Mouse (Mus musculus) monocyte, adult 2 months (primary cell): ENCODE results near the gene Zbtb39.
A peak's percentile ranks its signal among the peaks of the same experiment; 100 is the strongest.

ENCODE experiments used
- DNase-seq, 2 experiments: peaks; one replicate each; pipeline ENCODE4 v3.0.0; 2022; ENCODE audit warnings: low spot score in 2 of 2, low read depth in 1 of 2

The Zbtb39 gene

DNA sequence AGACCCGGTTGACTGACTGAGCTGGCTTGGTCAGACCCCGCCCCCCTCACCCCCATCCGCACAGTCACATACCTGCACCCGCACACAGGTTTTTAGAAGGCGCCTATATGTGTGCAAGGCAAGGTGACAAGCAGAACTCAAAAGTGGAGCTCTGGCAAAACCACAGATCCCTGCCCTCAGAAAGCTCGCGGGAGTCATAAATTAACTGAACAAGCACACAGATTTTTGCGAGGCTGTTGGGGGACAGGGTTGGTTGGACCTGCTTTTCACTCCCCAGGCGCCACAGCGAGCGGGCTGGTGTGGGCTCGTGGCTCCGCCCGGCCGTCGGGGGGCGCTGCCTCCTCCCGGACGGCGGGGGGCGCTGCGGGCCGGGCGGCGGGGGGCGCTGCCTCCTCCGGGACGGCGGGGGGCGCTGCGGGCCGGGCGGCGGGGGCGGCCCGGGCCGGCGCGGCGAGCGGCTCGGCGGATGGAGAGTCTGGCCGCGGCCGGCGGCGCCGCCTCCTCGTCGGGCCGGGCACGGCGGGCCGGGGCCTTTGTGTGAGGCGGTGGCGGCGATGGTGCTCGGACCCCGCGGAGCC is at the start of gene Zbtb39:
TSS of gene Zbtb39 (plus strand) at position 456 of the 578 bp plus-strand sequence.
- peak in 1 of 2 experiments; percentile 72 for DNase-seq

DNA sequence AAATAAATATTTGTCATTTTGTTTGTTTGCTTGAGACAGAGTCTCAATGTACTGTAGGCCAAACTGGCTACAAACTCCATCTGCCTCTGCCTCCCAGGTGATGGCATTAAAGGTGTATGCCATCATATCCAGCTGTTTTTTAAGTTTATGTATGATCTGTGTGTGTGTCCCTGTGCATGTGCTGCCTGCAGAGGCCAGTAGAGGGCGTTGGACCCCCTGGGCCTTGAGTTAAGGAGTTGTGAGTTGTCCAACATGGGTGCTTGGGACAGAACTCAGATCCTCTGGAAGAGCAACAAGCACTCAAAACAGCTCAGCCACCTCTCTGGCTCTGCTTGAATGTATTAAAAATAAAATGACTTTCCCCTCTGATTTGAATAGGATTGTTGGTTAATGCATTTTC is 48.3 kb upstream of the Zbtb39 start:
- no peak for DNase-seq

DNA sequence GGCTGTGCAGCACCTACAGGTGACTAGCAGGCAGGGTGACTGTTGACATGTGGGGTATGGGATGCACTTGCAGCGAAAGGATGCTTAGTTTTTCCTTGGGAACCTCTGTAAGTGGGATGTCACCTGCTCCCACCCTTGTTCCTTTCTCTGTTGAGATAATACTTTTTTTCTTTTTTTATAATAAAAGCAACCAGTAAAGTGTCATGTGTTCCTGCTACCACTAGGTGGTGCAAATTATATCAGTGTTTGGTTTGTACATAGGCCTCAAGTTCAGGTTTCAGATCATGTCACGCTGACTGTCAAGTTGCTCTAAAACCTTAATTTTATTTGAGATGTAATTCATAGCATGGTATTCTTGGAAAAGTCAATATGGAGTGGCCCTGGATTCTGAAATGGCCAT is 44.7 kb upstream of the Zbtb39 start:
- DNase-seq, result no peak

DNA sequence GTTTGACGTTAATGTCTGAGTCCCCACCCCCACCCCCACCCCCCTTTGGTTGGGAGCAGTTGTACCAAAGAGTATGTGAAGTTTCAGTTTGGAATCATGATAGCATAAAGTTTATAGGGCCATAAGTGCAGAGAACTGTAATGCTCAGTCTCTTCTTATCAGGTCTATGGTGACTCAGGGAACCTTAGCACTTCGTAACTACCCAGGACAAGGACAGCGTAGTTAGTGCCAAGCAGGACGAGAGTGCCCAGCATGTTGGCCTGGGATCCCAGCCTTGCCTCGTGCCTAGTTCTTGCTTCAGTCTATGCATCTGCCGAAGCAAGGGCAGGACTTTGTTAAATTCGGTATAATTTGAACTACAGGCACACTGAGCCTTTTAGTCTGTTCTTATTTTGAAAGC is 43.6 kb upstream of the Zbtb39 start:
- DNase-seq, result no peak

DNA sequence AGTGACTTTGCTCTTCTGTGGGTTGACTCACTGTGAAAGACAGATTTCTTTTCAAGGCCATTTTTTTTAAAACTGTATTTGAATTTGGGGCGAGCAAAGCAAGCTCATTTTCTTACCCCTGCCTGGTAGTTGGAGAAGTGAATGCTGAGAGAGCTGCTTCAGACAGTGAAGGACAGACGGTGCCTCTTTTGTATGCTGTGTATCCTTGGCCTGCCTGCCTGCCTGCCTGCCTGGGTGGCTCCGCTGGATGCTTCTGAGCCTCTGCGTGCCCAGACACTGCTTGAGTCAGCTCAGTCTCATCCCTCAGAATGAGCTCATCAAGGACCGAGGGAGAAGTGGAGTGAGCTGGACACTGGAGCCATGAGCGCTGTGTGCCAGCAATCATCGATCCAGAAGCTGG is 40.4 kb upstream of the Zbtb39 start:
- no peak for DNase-seq

DNA sequence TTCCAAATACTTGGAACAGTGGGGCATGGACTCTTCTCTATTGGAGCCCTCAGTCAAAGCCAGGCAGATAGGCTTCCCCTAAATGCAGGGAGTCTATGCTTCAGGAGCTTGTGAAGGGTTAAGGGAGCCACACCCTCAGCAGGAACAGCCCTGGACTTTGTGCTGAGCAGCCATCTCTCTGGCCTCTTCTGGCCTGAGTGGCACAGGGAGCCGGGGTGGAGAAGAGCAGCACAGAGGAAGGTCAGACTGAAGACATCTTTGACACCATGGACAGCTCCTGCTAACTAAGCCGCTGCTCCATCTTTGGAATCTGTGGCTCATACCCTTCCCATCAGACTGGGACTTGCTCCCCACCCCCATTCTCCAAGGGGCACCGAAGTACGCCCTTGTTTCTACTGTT is 36.0 kb upstream of the Zbtb39 start:
- DNase-seq, result no peak

DNA sequence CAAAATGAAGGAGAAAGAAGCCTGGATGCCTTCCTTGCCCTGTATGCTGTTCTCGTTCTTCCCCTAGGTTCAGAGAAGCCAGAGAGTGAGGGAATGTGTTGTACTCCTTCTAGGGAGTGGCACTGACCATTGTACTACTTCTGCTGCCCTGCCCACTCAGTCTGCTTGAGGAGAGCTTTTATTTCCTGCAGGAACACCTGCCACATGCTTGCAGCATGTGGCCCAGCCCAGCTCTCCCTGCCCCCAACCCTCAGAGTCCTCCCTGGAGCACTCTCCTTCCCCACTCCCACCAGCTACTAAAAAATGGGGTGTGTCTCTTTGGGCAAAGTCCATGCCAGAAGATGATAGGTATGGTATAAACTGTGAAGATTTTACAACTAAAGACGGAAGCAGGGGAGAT is 35.0 kb upstream of the Zbtb39 start:
- DNase-seq, result no peak

DNA sequence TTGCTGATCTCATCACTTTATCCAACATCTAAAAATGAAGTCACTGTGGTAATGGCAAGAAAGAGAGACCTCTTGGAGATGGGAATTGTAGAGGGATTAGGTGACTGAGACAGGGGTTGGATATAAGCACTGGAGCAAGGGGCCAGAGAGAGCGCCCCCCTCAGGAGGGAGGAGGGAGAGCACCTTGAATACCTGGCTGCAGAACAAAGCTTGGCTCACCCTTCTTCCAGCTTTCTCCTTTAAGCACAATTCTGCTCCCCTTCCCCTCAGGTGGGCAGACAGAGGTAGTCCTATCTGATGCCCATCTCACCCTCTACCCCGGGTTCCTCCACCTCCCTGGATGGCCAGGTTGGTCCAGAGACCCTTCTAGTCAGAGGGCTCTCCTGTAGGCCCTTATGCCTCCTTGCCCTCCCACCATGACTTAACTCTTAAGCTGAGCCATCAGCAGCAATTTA is 34.5 kb upstream of the Zbtb39 start, which contains the start of gene Myo1a:
TSS of gene Myo1a (plus strand) at position 405 of the 455 bp plus-strand sequence.
- DNase-seq, result no peak

DNA sequence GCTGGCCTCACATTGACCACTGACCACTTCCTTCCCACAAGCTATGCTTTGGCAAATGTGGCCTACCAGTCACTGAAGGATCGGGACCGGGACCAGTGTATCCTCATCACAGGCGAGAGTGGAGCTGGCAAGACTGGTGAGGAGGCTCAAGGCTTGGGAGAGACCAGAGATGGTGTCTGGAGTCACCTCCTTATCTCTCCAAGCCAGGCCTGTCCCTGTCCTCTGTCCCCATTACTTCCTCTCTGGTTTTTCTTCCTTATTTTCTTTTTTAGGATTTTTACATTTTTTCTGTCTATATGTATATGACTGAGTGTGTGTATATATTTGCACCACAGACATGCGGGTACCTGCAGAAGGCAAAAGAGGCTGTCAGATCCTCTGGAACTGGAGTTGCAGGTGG is 33.6 kb upstream of the Zbtb39 start:
- no peak for DNase-seq

DNA sequence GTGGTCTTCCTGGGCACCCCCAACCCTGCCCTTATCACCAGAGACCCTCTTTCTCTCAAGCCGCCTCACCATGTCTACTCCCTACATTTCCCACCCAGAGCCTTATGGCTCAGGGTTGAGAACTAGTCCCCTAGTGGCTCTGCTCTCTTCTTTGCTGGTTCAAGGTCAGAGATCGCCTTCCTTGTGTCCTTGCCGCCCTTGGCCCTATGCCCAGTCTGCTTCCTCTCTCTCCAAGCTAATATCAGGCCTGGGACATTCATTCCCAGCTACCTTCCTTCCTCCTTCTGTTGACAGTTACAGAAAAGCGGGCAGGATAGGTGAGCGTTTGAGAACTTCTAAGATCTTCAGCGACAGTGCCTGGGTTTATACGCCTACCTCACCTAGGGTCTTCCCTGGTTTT is 31.6 kb upstream of the Zbtb39 start:
- DNase-seq, result no peak

DNA sequence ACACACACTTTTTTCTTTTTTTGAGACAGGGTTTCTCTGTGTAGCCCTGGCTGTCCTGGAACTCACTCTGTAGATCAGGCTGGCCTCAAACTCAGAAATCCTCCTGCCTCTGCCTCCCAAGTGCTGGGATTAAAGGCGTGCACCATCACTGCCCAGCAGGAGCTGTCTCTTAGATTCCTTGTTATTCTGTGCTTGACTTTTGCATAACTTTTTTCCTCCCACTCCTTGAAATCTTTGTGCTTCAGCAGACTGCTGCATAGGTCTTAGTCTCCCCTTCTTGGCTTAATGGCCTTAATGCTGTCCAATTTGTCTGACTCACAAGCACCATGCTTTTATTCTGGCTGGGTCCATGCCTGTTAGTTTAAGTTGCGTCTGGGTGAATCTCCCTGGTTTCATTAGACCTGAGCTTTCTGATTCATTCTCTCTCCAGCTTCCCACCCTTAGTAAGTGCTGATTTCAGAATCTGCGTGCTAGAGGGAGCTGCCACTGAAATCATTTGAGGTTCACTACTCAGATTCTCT is 30.4 kb upstream of the Zbtb39 start:
- DNase-seq, result no peak

DNA sequence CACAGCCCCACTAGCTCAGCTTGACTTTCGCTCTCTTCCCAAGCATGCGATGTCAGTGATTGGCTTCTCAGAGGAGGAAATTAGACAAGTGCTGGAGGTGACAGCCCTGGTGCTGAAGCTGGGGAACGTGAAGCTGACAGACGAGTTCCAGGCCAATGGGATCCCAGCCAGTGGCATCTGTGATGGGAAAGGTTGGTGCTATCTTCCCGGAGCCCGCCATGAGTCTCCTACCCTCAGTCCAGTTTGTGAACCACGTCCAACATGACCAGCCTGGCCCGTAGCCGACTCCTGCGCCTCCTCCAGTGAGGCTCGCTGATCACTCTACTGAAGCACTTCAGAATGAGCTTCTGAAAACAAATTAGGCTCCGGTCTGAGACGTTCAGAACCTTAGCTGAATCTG is 29.0 kb upstream of the Zbtb39 start:
- no peak for DNase-seq

DNA sequence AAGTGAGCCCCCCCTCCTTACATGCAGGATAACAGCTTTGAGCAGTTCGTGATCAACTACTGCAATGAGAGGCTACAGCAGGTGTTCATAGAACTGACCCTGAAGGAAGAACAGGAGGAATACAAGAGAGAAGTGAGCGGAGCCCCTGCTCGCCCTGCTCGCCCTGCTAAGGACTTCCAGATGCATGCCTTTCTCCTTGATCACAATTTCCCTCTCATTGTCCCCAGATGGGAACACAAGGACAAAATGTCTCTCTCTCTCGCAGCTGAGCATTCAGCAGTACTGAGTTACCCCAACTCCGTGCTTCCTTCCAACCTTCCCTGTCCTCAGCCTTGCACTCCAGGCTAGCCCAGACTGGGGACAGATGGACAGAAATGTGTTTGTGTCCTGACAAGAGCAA is 26.6 kb upstream of the Zbtb39 start:
- DNase-seq, result no peak

DNA sequence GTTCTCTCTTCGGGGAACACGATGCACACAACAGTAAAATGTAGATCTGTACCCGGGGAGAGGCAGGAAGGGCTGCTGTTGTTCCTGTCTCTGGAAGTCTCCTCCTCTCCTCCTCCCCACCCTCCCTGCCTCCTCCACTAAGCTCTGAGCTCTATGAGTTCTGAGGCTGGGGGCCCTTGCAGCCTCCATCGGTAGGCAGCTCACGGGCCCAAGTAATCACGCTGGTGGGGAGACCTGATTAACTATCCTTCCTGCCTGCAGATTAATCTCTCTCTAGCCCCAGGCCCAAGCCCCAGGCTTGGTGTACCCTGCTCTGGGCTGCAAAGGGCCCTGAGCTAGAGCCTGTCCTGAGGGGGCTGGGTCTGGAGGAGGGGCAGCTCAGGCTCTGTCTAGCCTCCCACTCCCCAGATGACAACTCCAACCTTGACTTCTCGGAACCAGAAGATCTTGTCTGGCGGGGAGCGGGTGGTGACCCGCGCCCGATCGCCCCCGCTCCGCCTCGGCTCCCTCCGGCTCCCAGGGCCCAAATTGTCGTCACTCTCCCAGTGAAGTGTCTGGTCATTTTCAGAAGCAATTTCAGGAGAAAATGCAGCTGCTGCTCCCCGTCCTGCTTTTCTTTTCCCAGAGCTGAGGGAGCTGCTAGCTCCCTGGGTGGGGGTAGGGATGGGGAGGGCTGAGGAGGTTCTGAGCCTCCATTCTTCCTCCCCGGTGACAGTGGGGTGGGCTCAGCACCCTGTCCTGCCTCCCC is 17.5 kb upstream of the Zbtb39 start:
- no peak for DNase-seq

DNA sequence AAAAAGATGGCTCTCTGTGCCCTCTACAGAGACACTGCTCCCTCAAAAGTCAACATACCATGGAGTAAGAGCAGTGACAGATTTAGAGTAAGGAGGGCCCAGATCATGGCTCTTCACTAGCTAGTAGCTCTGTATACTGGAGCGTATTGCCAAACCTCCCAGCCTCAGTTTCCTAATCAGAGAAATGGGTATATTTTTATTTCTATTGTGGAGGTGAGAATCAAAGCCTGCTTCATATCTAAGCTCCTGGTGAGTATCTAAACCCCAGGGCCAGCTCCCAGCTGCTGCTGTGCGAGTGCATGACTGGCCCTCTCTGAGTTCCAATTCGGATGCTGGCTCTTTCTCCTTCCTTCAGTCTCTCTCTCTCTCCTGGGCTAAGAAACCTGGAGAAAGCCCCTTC is 15.2 kb upstream of the Zbtb39 start, which contains the start of gene Tac2:
TSS of gene Tac2 (plus strand) at position 301 of the 400 bp plus-strand sequence.
- DNase-seq, result no peak

DNA sequence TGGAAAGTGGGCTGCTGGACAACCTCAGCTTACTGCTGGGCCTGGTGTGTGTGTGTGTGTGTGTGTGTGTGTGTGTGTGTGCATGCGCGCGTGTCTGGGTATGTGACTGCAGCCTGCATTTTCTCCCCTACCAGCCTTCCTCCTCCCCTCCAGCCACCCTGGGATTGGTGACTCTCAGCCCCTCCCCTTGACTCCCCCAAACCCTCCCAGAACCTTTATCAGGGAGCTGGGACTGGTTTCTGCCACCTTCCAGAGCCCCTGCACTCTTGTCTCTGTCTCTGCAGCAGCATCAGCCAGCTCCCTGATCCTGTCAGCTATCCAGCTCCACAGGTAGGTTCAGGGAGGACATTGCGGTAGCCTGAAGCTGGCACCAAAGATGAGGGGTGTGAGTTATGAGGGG is 14.2 kb upstream of the Zbtb39 start:
- DNase-seq, result no peak

DNA sequence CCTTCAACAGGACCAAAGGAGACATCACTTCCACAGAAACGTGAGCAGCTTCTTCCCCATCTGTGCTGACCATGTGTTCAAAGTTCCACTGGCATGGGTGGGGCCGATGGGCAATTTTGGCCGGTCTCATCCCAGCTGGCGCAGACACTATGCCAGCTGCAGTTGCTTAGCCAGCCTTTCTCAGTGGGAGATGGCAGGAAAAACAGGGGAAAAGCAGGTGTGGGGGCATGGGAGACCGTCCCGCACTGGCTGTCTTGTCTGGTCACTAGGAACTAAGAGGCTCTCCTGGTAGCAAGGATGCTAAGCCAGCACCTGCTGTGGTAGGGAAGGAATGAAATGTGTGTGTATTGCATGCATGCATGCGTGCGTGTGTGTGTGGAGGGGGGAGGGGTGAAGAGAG is 10.9 kb upstream of the Zbtb39 start:
- DNase-seq, result no peak

DNA sequence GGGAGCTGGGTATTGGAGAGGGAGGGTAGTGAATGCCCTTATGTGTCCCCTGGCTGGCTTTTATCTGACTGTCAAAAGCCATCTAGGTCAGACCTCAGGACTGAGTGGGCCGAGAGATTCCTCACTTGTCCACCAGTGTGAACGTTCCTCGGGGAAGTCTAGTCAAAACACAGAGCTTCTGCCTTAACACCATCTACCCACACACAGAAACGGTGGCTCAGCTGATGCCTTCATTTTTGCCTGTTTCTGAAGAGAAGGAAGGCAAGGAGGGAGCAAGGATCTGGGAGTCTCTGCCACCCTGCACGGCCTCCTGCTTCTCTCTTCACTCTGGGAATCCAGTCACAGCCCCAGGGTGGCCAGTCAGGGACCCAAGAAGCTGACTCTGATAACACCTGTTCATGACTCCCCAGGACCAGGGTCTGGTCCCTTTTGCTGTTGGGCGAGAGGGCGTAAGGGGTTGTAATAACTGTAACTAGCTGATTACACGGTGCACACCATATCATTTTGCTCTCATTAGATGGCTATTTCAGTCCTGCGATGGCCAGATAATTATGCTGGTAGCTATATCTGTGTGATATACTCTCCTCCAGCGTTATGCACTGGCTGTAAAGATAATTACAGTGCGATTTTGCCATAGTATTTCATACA is 8.9 kb upstream of the Zbtb39 start:
- no peak for DNase-seq

DNA sequence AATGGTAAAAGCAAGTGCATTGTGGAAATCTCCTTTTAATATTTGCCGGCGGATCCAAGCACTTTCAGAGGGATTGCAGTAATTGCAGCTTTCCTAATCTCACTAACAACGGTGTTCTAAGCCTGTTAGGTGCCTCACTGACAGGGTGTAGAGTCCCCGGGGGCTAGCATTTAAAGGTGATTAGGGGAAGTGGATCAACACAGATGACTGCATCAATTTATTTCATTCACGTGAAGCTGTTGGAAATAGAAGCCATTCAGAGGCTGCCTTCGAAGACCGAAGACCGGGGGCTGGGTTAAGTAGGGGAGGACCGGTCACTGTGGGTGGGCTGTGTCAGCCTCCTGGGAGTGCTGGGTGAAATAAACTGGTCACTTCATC is 8.4 kb upstream of the Zbtb39 start:
- no peak for DNase-seq

DNA sequence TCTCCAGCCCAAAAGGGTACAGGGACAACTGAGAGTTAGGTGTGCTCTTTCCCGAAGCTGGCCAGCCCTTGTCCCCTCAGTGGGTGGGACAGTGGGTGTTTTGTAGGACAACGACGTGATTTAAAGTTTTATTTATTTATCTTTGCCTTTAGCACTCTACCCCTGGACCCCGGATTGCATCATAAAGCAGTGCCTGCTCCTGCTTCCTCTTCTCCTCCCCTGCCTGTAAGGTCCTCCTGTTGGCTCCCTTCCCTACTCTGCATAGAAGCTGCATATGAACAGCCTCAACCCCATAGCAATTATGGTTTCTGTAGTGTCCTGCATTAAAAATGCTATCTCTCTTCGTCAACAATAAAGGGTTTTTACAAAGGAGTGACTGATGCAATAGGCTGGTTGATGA is 7.9 kb upstream of the Zbtb39 start:
- DNase-seq, result no peak

DNA sequence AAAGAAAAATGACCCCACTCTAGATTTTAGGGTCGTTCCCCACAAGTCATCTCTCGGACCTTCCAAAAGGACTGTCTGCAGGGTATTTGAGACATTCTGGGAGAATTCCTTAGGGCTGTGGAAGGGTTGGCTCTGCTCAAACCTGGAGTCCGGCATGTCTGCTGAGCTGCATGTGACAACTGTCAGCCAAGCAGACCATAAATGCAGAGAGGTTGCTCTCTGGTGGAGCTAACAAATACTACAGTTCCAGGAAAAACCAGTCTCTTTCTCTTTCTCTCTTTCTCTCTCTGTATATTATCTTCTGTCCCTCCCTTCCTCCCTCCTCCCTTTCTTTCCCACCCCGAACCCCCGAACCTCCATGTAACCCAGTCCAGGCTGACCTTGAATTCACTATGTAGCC is 4.9 kb upstream of the Zbtb39 start:
- DNase-seq, result no peak

DNA sequence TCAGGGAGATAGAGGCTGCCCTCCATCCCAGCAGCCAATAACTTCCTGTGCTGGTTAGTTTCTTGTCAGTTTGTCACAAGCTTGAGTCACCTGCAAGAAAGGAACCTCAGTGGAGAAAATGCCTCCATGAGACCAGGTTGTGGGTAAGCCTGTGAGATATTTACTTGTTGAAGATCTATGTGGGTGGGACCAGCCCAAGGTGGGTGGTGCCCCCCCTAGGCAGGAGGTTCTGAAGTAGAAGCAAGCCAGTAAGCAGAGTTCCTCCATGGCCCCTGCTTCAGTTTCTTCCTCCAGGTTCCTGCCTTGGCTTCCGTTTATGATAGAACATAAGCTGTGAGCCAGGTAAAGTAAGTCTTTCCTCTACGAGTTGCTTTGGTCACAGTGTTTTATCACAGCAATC is 3.1 kb upstream of the Zbtb39 start:
- DNase-seq, result no peak
